Mouse (Mus musculus): ENCODE measurements at regions not wholly inside any gene's neighbourhood (a gene's known extent, or its start where the extent isn't known, plus 50 kb on each side); places are given as distances from the start of the nearest gene placed in this dataset.

DNA sequence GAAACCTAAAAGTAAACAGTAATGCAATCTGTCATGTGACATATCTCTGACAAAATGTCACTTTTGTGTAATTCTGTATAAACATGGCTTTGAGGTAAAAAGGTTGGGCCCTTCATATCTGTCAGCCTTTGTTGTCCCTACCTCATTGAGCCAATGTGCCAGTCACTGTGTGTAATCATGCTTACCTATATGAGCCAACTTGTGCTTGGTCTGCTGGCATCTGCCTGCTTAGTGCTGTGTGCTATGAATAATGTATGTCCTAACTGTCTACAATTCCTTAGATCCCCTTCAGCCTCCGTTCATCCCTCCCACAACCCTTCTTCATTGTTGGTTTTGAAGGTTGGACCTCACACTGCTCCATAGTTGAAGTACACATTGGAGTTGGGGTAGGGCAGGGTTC lies 86.9 kb upstream of the Olig3 start:
- 43% methylated on average over 1 of the region's 1 CpGs for WGBS
- Histone ChIP-seq H3K27ac (ENCODE audit: insufficient read depth, low read depth, low read length) (no peak overlapping the region), H3K4me3 (ENCODE audit: insufficient read depth, low read depth, low read length) (no peak overlapping the region), H3K4me1 (ENCODE audit: control insufficient read depth, insufficient read depth, low read length) (no peaks in the 10 kb centered on the region)
- TF ChIP-seq CTCF (IDR thresholded peaks at IDR 0.05; ENCODE audit: insufficient read depth, low read depth, low read length) (no peak), POLR2A (IDR thresholded peaks at IDR 0.05; ENCODE audit: insufficient read depth, low read depth, low read length) (no peak)

DNA sequence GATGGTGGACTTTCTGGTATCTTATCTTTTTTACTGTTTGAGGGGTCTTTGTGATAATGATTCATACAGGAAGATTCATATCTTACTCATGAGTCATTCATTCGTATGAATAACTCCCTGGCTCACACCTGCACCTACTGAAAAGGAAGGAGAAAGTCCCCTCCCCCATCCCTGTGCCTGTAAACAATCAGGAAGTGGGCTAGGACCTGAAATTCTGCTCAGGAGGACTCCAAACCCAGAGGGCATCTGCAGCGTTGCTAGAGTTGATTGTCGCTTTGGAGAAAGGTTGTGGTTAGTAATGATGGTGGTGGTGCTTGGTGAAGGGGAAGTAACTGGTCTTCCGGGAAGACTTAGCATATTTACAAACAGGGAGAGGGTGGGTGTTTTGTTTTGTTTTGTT lies 88.3 kb upstream of the Olig3 start:
- TF ChIP-seq POLR2A (IDR thresholded peaks at IDR 0.05; ENCODE audit: insufficient read depth, low read depth, low read length) (no peak), CTCF (IDR thresholded peaks at IDR 0.05; ENCODE audit: insufficient read depth, low read depth, low read length) (no peak)
- Histone ChIP-seq H3K27ac (ENCODE audit: insufficient read depth, low read depth, low read length) (no peak overlapping the region), H3K4me3 (ENCODE audit: insufficient read depth, low read depth, low read length) (no peak overlapping the region), H3K4me1 (ENCODE audit: control insufficient read depth, insufficient read depth, low read length) (no peaks in the 10 kb centered on the region)
- 65% methylated on average over 4 of the region's 4 CpGs for whole genome bisulfite sequencing

DNA sequence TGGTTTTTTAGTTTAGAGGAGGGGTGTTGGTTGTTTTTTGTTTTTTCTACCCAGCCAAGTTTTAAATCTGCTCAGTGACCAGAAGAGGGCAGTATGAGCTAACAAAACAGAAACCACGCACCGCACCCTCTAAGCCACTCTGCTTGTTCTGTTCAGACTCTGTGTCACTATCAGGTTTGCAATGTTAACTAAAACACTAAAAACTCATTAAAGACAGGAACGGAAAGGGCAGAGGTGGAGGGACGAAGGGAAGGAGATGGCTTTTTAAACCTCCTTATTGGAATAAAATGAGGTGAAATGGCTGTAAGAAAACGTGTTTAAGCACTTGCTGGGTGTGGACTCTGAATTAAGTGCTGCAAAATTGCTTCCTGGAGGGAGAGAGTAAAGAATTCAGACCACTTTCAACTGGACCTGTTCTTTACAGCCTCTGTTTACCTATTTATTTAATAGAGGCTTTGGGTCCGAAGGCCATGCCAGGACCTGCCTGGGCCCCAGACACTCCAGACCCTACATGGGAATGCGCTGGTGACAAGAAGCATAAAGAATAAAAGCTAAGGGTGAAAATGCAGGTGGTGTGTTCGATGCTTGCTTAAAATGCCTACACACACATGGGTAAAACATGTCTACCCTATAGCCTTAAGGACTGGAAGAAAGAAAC lies 116.1 kb upstream of the Olig3 start:
- no peak for TF ChIP-seq POLR2A (IDR thresholded peaks at IDR 0.05; ENCODE audit: insufficient read depth, low read depth, low read length)
- no peak for TF ChIP-seq CTCF (IDR thresholded peaks at IDR 0.05; ENCODE audit: insufficient read depth, low read depth, low read length)
- 36% methylated on average over 8 of the region's 8 CpGs for WGBS
- Histone ChIP-seq H3K4me1 (ENCODE audit: control insufficient read depth, insufficient read depth, low read length) (no peaks in the 10 kb centered on the region), H3K27ac (ENCODE audit: insufficient read depth, low read depth, low read length) (no peak overlapping the region), H3K4me3 (ENCODE audit: insufficient read depth, low read depth, low read length) (no peak overlapping the region)

DNA sequence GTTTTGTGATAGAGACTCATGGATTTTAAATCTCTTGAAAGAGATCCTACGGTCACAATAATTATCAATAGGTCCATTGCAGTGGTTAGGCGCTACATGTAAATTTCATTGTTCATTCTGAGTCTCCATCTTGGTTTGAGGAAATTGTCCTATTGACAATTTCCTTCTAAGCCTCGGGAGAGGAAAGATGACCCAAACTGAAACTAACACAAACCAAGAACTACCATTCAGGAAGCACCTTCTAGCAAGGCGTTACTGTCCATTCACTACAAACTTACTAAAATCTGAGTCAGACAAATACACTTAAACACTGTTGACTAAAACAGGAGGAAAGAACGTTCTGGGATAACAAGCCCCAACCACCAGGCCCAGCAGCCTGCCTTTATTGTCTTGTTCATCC lies 140.1 kb upstream of the Olig3 start:
- H3K27ac ChIP-seq (ENCODE audit: insufficient read depth, low read depth, low read length) = no peak overlapping the region
- WGBS = 84% methylated on average over 5 of the region's 5 CpGs
- TF ChIP-seq CTCF (IDR thresholded peaks at IDR 0.05; ENCODE audit: insufficient read depth, low read depth, low read length) = no peak
- TF ChIP-seq POLR2A (IDR thresholded peaks at IDR 0.05; ENCODE audit: insufficient read depth, low read depth, low read length) = no peak
- H3K4me1 ChIP-seq (ENCODE audit: control insufficient read depth, insufficient read depth, low read length) = no peaks in the 10 kb centered on the region
- no peak overlapping the region for H3K4me3 ChIP-seq (ENCODE audit: insufficient read depth, low read depth, low read length)

DNA sequence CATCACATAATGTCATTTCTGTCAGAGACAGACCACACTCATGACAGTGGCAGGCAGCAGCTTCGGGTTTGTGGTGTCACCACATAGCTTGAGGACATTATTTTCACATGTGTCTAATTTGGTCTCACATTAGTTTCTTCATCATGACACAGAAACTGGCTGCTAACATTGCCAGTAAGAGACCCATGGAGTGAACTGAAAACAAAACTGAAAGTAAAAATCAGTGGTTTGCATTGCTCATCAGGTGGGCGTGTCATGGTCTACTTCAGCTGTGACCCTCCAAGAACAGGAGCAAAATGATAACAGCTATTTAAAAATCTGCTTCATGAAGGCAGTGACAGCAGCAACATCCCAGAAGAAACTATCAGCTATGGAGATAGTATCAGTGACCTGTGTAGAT lies 146.6 kb upstream of the Olig3 start:
- Histone ChIP-seq H3K27ac (ENCODE audit: insufficient read depth, low read depth, low read length) (no peak overlapping the region), H3K4me3 (ENCODE audit: insufficient read depth, low read depth, low read length) (no peak overlapping the region), H3K4me1 (ENCODE audit: control insufficient read depth, insufficient read depth, low read length) (no peaks in the 10 kb centered on the region)
- 89% methylated on average over 2 of the region's 2 CpGs for WGBS
- TF ChIP-seq CTCF (IDR thresholded peaks at IDR 0.05; ENCODE audit: insufficient read depth, low read depth, low read length) (no peak), POLR2A (IDR thresholded peaks at IDR 0.05; ENCODE audit: insufficient read depth, low read depth, low read length) (no peak)

DNA sequence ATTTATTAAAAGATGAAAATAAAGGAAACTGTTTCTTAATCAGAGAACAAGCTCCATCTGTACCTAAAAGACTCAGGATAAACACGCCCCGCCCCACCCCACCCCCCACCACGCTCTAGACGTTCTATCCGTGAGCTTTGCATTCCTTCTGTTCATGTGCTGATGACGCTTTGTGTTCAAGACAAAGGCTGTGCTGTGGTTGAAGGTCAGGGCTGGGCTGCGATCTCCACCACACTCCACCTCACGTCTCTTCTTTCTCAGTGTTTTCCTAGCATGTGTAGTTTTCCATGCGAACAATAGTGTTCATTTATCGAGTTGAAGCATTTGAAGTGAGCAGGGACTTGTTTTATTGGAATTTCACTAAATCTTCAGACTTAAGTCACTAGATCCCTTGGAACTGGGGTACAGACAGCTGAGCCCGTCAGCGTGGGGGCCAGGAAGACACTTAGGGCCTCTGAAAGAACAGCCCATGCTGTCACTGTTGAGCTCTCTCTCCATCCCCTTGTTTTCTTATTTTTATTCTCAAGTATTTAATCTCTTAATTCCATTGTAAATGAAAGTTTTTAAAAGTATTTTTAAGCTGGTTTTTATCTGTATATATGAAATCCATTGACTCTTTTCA lies 148.1 kb upstream of the Olig3 start:
- no peak overlapping the region for H3K4me3 ChIP-seq (ENCODE audit: insufficient read depth, low read depth, low read length)
- TF ChIP-seq POLR2A (IDR thresholded peaks at IDR 0.05; ENCODE audit: insufficient read depth, low read depth, low read length) (no peak), CTCF (IDR thresholded peaks at IDR 0.05; ENCODE audit: insufficient read depth, low read depth, low read length) (no peak)
- H3K27ac ChIP-seq (ENCODE audit: insufficient read depth, low read depth, low read length) = no peak overlapping the region
- H3K4me1 ChIP-seq (ENCODE audit: control insufficient read depth, insufficient read depth, low read length) = no peaks in the 10 kb centered on the region
- 17% methylated on average over 12 of the region's 12 CpGs for WGBS

DNA sequence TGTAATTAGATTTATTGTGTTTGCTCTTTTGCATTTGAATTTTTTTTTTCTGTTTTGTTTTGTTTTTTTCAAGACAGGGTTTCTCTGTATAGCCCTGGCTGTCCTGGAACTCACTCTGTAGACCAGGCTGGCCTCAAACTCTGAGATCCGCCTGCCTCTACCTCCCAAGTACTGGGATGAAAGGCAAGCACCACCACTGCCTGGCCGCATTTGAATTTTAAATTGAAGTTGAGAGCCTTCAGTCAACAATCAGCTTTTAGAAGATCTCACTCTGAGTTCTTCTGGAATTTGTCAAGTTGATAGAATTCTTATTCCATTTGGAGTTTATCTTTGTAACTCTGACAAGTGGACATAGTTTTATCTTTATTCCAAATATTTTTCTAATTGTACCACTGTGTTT lies 148.8 kb upstream of the Olig3 start:
- no peak overlapping the region for H3K4me3 ChIP-seq (ENCODE audit: insufficient read depth, low read depth, low read length)
- TF ChIP-seq POLR2A (IDR thresholded peaks at IDR 0.05; ENCODE audit: insufficient read depth, low read depth, low read length) (no peak), CTCF (IDR thresholded peaks at IDR 0.05; ENCODE audit: insufficient read depth, low read depth, low read length) (no peak)
- WGBS = 88% methylated on average over 2 of the region's 2 CpGs
- no peaks in the 10 kb centered on the region for H3K4me1 ChIP-seq (ENCODE audit: control insufficient read depth, insufficient read depth, low read length)
- no peak overlapping the region for H3K27ac ChIP-seq (ENCODE audit: insufficient read depth, low read depth, low read length)

DNA sequence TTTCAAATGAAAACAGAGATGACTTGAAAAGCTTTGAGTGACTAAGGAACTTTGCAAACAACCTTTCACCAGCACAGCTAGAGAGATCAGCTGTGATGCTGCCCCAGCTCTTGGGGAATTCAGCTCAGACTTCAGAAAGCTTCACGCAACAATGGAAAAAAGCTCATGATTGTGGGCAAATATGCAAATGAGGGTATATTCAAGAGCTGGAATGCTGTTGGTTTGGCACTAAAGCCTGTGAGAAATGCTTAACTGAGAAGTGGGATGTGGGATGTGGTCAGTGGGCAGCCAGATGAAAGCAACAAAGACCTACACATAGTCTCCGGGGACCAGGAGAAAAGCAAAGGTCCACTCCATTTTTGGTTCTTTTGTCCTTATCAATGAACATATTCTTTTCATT lies 156.0 kb upstream of the Olig3 start:
- H3K27ac ChIP-seq (ENCODE audit: insufficient read depth, low read depth, low read length) = no peak overlapping the region
- 68% methylated on average over 2 of the region's 2 CpGs for WGBS
- H3K4me3 ChIP-seq (ENCODE audit: insufficient read depth, low read depth, low read length) = no peak overlapping the region
- no peak for TF ChIP-seq CTCF (IDR thresholded peaks at IDR 0.05; ENCODE audit: insufficient read depth, low read depth, low read length)
- TF ChIP-seq POLR2A (IDR thresholded peaks at IDR 0.05; ENCODE audit: insufficient read depth, low read depth, low read length) = no peak
- no peaks in the 10 kb centered on the region for H3K4me1 ChIP-seq (ENCODE audit: control insufficient read depth, insufficient read depth, low read length)

DNA sequence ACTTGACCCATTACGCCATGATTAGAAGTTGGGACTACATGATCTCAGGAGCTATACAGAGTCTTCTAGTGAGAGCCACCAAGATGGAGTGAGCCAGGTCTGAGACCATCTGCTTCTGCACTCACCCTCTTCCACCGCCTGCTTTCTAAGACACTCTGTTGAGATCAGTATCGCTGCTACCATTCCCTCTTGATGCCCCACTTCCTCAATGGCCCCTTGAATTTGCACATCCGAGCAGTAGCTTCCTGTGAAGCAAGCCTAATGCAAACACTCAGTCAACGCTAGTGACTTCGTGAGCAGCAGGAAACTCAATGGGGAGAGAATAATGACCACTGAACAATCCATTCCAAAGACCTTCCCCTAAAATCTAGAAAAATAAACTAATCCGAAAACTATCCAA lies 160.7 kb upstream of the Olig3 start:
- H3K4me1 ChIP-seq (ENCODE audit: control insufficient read depth, insufficient read depth, low read length) = no peaks in the 10 kb centered on the region
- no peak overlapping the region for H3K4me3 ChIP-seq (ENCODE audit: insufficient read depth, low read depth, low read length)
- 90% methylated on average over 7 of the region's 7 CpGs for WGBS
- no peak overlapping the region for H3K27ac ChIP-seq (ENCODE audit: insufficient read depth, low read depth, low read length)
- no peak for TF ChIP-seq CTCF (IDR thresholded peaks at IDR 0.05; ENCODE audit: insufficient read depth, low read depth, low read length)
- TF ChIP-seq POLR2A (IDR thresholded peaks at IDR 0.05; ENCODE audit: insufficient read depth, low read depth, low read length) = no peak

Measured in olfactory bulb, adult 2 months (tissue).